Mouse (Mus musculus) heart, postnatal 25 days (tissue): ENCODE measurements around the gene Syt17. TPM values are rescaled to one million over a fixed set of nuclear protein-coding genes. Genes with fewer than 3 reads are reported as not detected.
A peak's percentile ranks its signal among the peaks of the same experiment; 100 is the strongest.
"Not testable (repeated sequence)": the region's sequence is repeated elsewhere in the genome, so short reads cannot be mapped to it uniquely, and the experiment has no call there.

ENCODE experiments used
- DNase-seq: peaks from one replicate; pipeline ENCODE4 v3.0.0; 2022; ENCODE audit warnings: low spot score
- intact Hi-C: fragments of 180-260 bp; cut with DNase I; formaldehyde crosslinking; loops from one replicate; pipeline ENCODE4 v1.15.1; 2025
- total RNA-seq, 2 experiments: library from RNA; stranded (reverse); gene quantifications; 2 replicates each; pipeline ENCODE4 v1.2.3; 2021

The Syt17 gene
- total RNA-seq, 2 experiments from 2014 or later: 1.3 to 1.7 TPM

DNA sequence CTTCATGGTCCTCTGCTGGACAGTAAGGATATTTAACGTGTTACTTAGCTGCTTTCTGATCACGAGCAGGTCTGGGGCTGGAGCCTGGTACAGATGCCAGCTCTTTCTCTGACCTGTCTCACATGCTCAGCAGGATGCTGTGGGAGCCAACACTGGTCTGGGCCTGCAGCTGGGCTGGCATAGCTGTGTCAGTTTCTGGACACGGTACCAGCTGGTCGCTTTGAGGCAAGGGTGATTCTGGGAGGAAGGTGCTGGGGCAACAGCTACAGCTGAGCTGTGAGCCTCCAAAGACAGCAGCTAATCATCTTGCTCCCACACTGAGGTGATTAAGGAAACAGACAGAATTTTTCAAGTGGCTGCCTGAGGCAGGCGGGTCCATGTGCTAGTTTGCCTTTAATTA lies 46.1 kb downstream of the Syt17 start:
- no peak for DNase-seq
- intact Hi-C loops: no loop called here

- intact Hi-C loops: no loop called here
- DNase-seq: no peak
These were observed 48.3 kb downstream of the Syt17 start for GRCm38 (mm10) chr7:118399764-118400163.

- DNase-seq: no peak
- intact Hi-C loops: no loop called here
These were observed 57.3 kb downstream of the Syt17 start for GRCm38 (mm10) chr7:118390705-118391104.

DNA sequence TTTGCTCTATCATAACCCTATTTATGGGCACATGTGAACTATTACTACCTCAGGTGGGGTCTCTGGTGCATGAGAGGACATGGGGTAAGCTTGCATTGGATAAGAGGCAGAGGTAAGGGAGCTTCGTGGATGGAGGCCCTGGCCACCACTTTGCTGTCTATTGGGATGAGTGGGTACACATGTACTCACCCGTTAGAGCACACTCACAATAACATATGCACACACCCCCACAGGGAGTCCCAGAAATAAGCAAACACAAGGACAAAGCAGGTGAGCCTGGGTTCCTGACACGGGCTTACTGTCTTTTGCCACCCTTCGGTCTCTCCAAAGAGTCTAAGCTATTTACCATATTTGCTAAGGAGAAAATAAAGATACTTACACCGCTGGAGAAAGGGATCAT lies 67.0 kb downstream of the Syt17 start:
- no peak for DNase-seq
- intact Hi-C loops: no loop called here

GRCm38 (mm10) chr7:118380056-118380455 lies 68.0 kb downstream of the Syt17 start:
- DNase-seq: no peak
- intact Hi-C loops: no loop called here

- intact Hi-C loops: no loop called here
- DNase-seq: peak; percentile 4
These were observed 71.4 kb downstream of the Syt17 start for GRCm38 (mm10) chr7:118376590-118376989.

- intact Hi-C loops: no loop called here
- DNase-seq: peak; percentile 20
These were observed 72.7 kb downstream of the Syt17 start for GRCm38 (mm10) chr7:118375341-118375740.

DNA sequence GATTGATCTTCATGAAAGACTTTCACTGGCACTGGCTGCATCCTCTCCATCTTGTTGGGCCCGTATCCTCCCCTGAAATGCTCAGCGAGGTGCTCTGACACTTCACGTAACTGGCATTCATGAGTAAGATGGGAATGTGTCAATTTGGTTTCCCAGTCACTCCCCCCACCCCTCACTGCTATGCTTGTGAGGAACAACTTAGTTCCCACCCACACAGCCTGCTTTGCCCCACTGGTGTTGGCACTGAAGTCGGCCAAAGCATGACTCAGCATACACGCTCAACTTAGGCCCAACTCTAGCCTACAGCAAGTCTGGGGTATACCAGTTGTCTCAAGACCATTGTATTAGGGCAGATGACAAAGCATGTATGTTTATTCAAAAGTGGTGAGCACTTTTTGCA lies 76.7 kb downstream of the Syt17 start:
- intact Hi-C loops: no loop called here

DNA sequence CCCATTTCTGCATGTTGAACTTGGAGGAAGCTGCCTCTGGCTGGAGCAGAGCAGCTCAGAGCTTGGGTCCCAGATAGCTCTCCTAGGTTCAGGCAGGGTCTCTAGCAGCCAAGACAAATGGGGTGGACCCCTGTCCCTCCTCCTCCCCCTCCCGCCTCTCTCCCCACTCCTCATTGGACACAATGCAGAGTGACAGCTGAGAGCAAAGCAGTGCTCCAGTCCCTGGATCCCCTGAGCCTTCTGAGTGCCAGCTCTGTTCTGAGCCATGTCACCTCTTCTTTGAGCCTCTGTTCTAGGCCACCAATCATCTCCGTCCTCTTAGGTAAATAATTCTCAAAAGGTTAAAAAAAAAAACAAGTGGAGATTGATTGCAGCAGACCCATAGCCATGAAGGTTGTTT lies 78.3 kb downstream of the Syt17 start:
- no peak for DNase-seq
- intact Hi-C loops: no loop called here

More for the DNA sequence above, 76.7 kb downstream of the Syt17 start:
- DNase-seq: no peak

- intact Hi-C loops: no loop called here
- DNase-seq: no peak
These were observed 82.1 kb downstream of the Syt17 start for GRCm38 (mm10) chr7:118365902-118366301.

- no peak for DNase-seq
These were observed 82.8 kb downstream of the Syt17 start for GRCm38 (mm10) chr7:118365251-118365650.

GRCm38 (mm10) chr7:118364353-118365007 lies 83.5 kb downstream of the Syt17 start:
- intact Hi-C loops: loop anchor here (5.0 kb wide), 1 partner anchor 52 kb away; no protein-coding TSS in a partner anchor
- DNase-seq: no peak

More at GRCm38 (mm10) chr7:118365251-118365650, 82.8 kb downstream of the Syt17 start:
- intact Hi-C loops: no loop called here

GRCm38 (mm10) chr7:118363587-118364233 lies 84.3 kb downstream of the Syt17 start:
- no peak for DNase-seq
- intact Hi-C loops: loop anchor here (5.0 kb wide), 1 partner anchor 51 kb away; no protein-coding TSS in a partner anchor

DNA sequence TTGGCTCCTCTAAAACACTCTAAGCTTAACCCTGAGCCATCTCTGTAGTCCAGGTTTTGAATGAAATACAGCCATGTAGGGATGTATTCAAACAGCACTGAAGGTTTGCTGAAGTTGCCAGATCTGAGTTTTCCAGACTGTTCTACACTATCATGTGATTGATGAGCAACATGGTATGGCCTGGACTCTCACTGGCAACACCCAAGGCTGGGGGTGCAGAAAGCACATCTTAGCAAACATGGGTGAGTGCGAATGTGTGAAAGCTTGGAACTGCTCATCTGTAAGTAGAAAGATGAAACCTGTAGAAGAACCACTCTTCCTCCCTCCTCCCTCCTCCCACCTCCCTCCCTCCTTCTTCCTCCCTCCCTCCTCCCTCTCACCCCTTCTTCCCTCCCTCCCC lies 85.1 kb downstream of the Syt17 start:
- no peak for DNase-seq
- intact Hi-C loops: loop anchor here (5.0 kb wide), 1 partner anchor 51 kb away; no protein-coding TSS in a partner anchor

DNA sequence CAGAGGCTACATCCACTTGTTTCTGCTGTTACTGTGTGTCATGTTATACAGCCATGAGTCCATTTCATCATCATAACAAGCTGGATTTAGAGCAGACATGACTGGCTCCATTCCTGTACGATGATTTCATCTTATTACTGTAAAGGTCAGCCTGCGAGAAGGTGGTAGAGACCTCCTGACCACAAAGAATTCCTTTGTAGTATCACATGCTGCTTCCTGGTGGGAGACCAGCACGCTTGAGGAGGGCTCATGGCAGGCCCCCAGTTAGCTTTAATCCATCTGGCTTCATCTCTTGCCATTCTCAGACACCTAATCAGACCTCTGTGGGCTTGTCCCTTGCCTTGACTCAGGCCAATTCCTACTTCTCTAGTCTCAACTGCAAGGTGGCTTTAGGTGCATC lies 85.8 kb downstream of the Syt17 start:
- intact Hi-C loops: loop anchor here (5.0 kb wide), 1 partner anchor 50 kb away; no protein-coding TSS in a partner anchor
- no peak for DNase-seq

DNA sequence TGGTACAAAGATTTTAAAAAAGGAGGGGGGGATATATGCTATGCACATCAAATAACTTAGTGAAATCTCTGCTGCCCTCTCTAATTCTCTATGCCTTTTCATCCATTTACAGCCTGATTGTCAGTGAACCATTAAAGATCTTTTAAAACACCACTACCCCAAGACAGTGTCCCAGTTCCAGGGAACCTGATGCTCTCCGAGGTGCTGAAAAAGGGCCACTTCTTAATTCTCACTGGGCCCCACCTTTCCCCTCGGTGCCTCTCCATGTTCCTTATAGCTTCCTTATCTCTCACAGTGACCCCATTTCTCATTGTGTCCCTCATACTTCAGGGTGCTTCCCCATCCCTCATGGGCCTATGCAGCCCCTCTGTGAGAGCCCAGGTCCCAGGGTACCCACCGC lies 89.0 kb downstream of the Syt17 start:
- no peak for DNase-seq
- intact Hi-C loops: no loop called here

GRCm38 (mm10) chr7:118356410-118357005 lies 91.5 kb downstream of the Syt17 start:
- DNase-seq, intact Hi-C loops: not testable (repeated sequence)

- intact Hi-C loops: no loop called here
- no peak for DNase-seq
These were observed 97.2 kb downstream of the Syt17 start for GRCm38 (mm10) chr7:118350840-118351239.

DNA sequence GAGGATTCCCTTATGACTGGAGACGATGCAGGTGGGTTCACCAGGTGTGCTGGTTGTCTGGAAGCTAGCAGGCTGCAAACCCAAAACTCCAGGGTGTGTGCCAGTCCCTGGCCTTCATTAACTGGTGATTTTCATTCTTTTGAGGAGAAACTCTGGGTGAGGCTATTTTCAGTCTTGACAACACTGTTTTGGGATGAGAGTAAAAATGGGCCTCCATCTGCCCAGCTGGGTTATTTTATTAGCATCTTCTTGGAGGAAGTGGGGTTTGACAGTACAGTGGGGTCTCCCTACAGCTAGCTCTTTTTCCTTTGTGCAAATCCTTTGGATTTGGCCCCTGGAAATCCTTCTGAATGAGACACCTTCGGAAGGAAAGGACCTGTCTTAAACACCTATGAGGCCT lies 101.1 kb downstream of the Syt17 start:
- intact Hi-C loops: no loop called here
- no peak for DNase-seq

- intact Hi-C loops: no loop called here
- no peak for DNase-seq
These were observed 101.6 kb downstream of the Syt17 start for GRCm38 (mm10) chr7:118346432-118346831.

- intact Hi-C loops: no loop called here
- DNase-seq: no peak
These were observed 102.6 kb downstream of the Syt17 start for GRCm38 (mm10) chr7:118345396-118345795.
